Mouse (Mus musculus) brown adipose tissue, adult 24 weeks (tissue): ENCODE data around the gene Hoxc8. TPM values are rescaled to one million over a fixed set of nuclear protein-coding genes. Genes with fewer than 3 reads are reported as not detected.
A peak's percentile ranks its signal among the peaks of the same experiment; 100 is the strongest.

Source experiments
- H3K27ac ChIP-seq: fragments of 200-500 bp; replicated peaks from 2 replicates; pipeline ENCODE4 v1.5.1; 2012; ENCODE audit warnings: low read depth, mild to moderate bottlenecking, low read length
- H3K4me1 ChIP-seq: fragments of 200-500 bp; 2 replicates; pipeline ENCODE4 v1.6.1; 2012; ENCODE audit warnings: low read length, mixed read lengths; ENCODE audit not compliant: control insufficient read depth, insufficient read depth, insufficient read length
- H3K4me3 ChIP-seq: fragments of 200-500 bp; 2 replicates; pipeline ENCODE4 v1.5.1; 2012; ENCODE audit warnings: low read depth, mild to moderate bottlenecking, low read length, moderate library complexity; ENCODE audit not compliant: insufficient read depth
- polyA plus RNA-seq: library from polyadenylated mRNA; stranded (reverse); fragments of >200 nt; gene quantifications from 2 replicates; pipeline ENCODE4 v1.2.4, GENCODE M21; 2012; ENCODE audit not compliant: missing spikeins, insufficient read depth, insufficient read length

Hoxc8 gene
- polyA plus RNA-seq, 1 experiment: 8.9 TPM

DNA sequence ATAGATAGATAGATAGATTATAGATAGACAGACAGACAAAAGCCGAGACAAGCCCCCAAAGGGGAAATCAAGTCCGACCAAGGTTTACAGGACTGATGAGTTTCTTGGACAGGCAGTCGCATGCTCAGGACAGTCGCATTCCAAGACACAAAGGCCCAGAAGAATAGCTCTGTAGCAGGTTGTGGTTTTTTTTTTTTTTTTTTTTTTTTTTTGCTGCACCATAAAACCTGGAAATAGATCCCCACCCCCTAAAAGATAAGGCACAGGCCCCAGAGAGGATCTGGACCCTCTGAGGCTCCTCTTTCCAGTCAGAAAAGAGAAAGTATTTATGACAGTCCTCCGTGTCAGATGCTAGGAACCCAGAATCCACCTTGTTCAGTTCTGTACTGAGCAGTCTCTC, 2.3 kb upstream of the Hoxc8 start:
- H3K4me3 ChIP-seq: no peak overlapping the region
- H3K27ac ChIP-seq: no peak overlapping the region
- H3K4me1 ChIP-seq: no peaks in the 10 kb centered on the region

DNA sequence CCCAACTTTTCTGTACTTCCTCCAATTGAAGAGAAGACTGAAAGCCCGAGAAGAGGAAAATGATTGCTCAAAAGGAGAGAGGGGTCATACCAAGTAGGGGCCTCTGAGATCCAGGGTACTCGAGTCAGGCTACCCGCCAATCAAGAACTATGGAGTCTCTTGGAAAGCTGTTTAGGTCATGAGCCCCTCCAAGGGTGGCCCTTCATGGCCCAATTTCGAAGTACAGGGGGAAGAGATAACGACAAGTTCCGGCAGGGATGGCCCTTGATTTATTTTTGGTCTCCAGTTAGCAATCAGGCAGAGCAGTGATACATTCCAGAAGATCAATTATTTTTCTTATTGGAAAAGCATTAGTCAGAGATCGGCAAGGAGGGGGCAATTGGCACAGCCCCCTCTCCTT, 1.4 kb downstream of the Hoxc8 start:
- H3K4me3 ChIP-seq: peak overlapping the region; percentile 61
- H3K4me1 ChIP-seq: no peaks in the 10 kb centered on the region
- H3K27ac ChIP-seq: no peak overlapping the region

DNA sequence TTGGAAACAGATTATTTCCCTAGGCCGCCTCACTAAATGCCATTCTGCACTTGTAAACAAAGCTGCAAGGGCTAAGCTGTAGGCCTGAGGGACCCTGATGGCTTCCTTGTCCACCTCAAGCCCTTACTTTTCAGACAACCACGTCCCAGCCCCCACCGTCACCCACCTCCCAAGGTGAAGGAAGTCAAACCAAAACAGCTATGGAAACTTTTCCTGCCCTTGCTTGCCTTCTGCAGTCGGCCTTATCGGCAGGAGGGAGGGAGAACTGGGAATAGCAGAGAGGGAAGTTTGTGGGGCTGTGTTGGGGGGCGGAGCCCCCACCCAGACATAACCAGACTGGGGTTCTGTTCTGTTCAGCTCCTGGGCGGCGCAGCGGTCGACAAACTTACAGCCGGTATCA, 1.8 kb downstream of the Hoxc8 start:
- 0 out of 2 replicates have a peak overlapping the region, but pooled peaks have one; percentile 35 for H3K27ac ChIP-seq
- H3K4me1 ChIP-seq: no peaks in the 10 kb centered on the region
- peak overlapping the region; percentile 32; the same call in 1 of the 2 replicates for H3K4me3 ChIP-seq

DNA sequence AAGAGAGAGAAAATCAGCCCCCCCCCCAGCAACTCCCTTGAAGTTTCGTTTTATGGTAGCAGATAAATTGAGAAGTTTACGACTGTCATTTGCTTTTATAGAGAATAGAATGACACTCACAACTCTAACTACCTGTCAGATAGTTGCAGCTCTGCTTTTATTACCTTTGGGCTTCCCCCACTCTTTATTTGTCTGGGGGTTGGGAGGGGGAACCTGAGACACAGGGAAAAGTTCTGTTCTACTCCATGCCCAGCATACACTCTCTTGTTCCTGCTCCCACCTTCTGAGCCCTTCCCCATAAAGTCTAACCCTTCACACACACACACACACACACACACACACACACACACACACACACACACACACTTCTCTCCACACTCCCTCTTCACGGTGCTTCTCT, 2.5 kb downstream of the Hoxc8 start:
- no peak overlapping the region for H3K27ac ChIP-seq

DNA sequence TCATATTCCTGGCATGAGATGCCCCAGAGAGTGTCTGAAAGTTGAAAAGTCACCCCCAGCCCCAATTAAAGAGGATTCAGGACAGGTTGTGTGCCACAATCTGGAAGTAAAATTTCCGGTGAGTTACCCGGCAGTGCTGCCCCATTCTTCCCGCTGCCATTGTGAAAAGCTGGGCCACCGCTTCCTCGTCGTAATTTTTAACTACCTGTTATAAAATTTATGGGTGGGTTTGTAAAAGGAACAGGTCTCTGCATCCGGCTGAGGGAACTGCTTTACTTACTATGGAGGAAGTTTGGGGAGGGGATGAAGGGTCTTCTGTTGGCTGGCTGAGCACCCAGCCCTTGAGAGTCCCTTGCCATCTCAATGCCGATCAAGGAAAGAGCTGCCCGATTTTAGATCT, 6.1 kb downstream of the Hoxc8 start:
- H3K4me3 ChIP-seq: no peak overlapping the region
- no peak overlapping the region for H3K27ac ChIP-seq
- no peaks in the 10 kb centered on the region for H3K4me1 ChIP-seq

More for the DNA sequence above, 2.5 kb downstream of the Hoxc8 start:
- no peaks in the 10 kb centered on the region for H3K4me1 ChIP-seq
- H3K4me3 ChIP-seq: 0 out of 2 replicates have a peak overlapping the region, but pooled peaks have one; percentile 32

DNA sequence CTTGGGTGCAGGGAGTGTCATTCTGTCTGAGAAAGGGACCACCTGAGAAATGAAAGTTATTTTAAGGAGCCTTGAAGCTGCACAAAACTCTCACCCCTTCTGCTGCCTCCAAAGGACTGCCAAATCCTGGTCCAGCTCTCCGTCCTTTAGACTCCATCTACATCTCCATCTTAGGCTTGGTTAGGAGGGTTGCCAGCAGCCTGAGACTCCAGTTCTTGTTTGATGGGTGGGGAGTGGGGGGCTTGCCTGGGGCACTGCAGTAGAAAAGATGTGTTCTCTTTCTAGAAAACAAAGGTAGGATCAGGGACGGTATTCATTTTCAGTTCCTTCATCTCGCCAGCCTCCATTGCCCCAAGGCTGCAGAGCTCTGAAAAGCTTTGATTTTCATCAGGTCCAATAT, 7.0 kb downstream of the Hoxc8 start:
- Histone ChIP-seq H3K27ac (no peak overlapping the region), H3K4me1 (0 out of 2 replicates have a peak, but pooled peaks cover 4% of the 10 kb centered on the region), H3K4me3 (0 out of 2 replicates have a peak overlapping the region, but pooled peaks have one; percentile 32)

DNA sequence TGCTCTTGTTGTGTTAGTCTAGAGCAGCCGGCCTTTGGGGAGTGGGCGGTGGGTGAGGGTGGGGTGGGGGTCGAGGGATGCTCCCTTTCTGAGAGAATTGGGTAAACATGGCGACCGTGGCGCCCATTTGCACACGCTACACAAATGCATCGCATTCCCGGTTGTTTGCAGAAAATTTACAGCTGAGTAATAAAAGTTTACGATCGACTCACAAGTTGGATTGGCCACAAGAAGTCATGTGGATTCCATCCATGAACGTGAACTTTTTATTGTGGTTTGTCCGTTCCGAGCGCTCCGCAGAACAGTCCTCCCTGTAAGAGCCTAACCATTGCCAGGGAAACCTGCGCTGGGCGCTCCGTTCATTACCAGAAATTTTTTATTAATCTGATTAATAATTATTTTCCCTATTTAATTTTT, 7.5 kb downstream of the Hoxc8 start, which contains the start of gene Hoxc6:
Hoxc6 (plus strand) TSS at position 319 of the 417 bp plus-strand sequence.
- Histone ChIP-seq H3K4me3 (peak within 1 kb of the TSS; percentile 71), H3K4me1 (0 out of 2 replicates have a peak, but pooled peaks cover 4% of the 10 kb centered on the region), H3K27ac (peak within 1 kb of the TSS; percentile 83)

DNA sequence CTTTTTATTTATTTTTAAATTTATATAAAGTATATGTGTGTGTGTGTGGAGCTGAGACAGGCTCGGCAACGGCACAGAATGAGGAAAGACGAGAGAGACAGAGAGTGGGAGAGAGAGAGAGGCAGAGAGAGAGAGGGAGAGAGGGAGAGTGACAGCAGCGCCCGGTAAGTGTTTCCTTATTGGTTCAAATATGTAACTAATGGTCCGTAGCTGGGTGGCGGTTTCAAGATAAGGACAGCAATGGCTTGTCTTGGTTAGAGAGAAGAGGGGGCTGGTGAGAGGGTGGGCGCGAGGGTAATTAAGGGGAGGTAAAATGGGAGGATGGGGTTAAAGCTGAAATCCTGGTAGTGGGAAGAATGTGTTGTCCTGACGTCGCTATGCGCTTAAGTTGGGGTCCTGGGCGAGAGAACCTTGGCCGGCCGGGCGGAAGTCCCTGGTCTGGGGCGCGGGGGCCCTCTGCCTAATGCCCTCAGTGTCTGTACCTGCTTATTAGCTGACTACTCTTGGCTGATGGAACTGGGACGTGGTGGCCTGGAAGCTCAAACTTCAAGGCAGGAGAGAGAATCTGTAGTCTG, 8.3 kb downstream of the Hoxc8 start:
- peak overlapping the region; percentile 83 for H3K27ac ChIP-seq
- 0 out of 2 replicates have a peak, but pooled peaks cover 4% of the 10 kb centered on the region for H3K4me1 ChIP-seq

DNA sequence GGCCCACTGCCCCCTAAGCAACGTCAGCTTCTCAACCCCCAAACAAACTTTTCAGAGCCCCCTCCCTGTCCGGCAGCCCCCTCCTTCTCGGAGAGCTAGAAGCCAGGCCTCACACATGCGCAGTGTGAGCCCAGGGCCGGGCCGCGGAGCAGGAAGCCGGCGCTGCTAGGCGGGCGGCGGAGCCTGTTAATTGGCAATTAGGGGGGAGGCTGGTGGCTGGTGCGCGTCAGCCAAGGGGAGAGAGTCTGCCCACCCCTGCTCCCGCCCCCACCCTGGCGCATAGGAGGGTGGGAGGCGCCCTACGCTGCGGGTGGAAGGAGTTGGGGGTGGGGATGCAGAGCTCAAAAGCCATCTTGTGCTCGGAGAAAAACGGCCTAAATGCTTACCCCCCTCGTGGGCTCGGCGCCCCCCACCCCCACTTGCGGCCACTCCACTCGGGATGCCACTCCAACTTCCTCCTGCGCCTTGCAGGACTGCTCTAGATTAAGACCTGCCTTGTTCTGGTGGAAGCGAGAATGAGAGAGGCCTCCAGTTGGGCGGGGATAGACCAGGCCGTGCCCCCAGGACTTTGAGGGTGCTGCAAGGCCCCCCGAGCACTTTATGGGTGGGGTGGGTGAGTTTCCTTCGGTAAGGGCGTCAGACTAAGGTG, 8.9 kb downstream of the Hoxc8 start:
- Histone ChIP-seq H3K4me1 (0 out of 2 replicates have a peak, but pooled peaks cover 4% of the 10 kb centered on the region), H3K4me3 (peak overlapping the region; percentile 71), H3K27ac (peak overlapping the region; percentile 88)

More for the DNA sequence above, 8.3 kb downstream of the Hoxc8 start:
- peak overlapping the region; percentile 71 for H3K4me3 ChIP-seq

DNA sequence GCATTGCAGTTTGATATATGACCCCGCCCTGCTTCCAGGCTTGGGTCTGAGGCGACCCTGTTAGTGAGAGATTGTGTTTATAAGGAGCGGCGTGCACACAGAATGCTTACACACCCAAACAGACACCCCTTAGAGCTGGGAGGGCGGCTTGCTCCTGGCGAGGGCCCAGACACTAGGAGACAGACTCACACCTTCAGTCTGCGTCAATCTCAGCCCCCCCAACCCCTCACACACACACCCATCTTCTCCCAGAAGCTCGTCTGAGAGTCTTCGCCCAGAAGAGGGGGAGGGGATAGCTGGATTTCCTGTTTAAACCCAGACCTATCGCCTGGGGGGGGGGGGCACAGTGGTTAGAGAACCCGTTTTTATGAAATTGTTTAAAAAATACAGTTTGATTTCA, 9.5 kb downstream of the Hoxc8 start:
- Histone ChIP-seq H3K27ac (peak overlapping the region; percentile 88), H3K4me3 (peak overlapping the region; percentile 71), H3K4me1 (0 out of 2 replicates have a peak, but pooled peaks cover 4% of the 10 kb centered on the region)

DNA sequence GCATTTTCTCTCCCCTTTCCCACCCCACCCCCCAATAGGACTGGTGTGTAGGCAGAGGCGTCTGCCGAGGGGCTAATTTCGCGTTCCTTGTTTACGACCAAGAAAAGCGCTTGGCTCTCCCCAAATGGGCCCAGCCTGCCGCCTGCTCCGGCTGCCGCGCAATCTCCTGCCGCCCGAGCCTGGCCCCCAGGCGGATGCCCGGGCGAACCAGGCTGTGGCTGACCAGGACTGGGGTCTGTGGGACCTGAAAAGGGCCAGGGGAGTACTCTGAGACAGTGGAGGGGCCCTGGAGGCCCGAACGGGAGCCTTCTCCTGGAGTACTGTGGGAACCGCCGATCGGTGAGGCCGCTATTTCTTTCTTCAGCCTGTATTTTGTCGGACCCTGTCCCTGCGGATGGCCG, 10.1 kb downstream of the Hoxc8 start:
- peak overlapping the region; percentile 88 for H3K27ac ChIP-seq
- H3K4me3 ChIP-seq: peak overlapping the region; percentile 71
- H3K4me1 ChIP-seq: 0 out of 2 replicates have a peak, but pooled peaks cover 4% of the 10 kb centered on the region

DNA sequence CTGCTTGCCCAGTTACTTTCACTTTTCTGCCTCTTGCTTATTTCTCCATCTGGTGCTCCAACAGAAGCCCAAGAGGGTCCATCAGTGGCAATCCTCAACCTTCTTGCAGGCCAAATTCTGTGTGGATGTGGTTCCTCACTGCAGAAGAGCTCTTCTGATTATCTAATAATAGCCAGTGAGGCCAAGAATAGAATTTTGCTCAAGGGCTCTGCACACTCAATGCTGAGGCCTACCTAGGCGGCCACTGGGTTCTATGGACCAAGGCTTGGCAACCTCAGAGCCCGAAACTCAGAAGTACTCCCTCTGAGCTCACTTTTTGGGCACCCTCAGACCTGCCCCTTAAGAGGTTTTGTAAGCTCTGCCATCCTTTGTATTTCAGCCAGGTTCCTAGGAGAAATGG, 11.0 kb downstream of the Hoxc8 start:
- H3K27ac ChIP-seq: peak overlapping the region; percentile 88
- peak overlapping the region; percentile 71 for H3K4me3 ChIP-seq

DNA sequence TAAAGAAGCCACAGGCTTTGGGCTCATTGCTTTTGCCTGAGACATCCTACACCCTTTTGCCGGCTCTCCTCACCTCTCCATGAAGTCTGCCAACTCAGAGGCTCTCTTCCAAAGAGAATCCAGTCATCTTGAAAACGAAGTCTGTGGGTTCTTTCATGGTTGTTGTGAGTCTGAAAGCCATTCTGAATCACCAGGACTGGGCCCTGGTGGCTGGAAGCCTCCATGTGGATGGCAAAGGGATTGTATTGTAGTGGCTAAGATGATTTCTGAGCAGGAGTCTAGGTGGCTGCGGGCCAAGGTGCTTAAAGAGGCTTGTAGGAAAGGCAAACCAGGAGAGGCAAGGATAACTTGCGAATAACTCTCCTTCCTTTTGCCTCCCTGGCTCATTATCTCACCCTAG, 11.7 kb downstream of the Hoxc8 start:
- Histone ChIP-seq H3K27ac (peak overlapping the region; percentile 55), H3K4me1 (0 out of 2 replicates have a peak, but pooled peaks cover 4% of the 10 kb centered on the region), H3K4me3 (no peak overlapping the region)

More for the DNA sequence above, 11.0 kb downstream of the Hoxc8 start:
- 0 out of 2 replicates have a peak, but pooled peaks cover 4% of the 10 kb centered on the region for H3K4me1 ChIP-seq

DNA sequence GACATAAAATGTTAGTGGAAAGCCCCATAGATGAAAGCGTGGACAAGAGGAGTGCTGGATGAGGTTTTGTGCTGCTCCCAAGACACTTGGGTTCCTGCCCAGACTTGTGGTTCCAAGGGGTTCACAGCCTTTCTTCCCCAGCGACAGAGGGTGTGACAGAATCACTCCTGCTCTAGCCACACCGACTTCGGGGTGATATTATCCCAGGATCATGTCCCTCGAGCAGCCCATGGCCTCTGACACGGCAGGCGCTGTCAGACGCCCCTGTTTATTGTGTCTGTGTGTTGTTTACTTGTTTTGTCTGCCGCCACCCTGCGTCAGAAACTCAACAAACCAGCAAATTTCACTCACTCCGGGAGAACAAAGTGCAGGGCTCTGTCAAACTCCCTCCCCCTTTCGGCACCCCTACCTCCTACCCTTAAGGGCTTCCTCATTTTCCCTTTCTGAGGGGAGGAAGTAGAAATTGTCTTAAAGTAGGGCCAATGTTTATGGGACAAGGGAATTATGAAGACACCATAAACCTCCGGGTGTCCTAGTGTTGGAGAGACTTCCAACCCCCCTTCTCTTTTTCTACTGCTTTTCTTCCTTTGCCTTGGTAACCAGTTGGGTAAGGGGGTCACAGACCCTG, 12.5 kb downstream of the Hoxc8 start:
- Histone ChIP-seq H3K27ac (peak overlapping the region; percentile 55), H3K4me1 (0 out of 2 replicates have a peak, but pooled peaks cover 4% of the 10 kb centered on the region), H3K4me3 (no peak overlapping the region)

DNA sequence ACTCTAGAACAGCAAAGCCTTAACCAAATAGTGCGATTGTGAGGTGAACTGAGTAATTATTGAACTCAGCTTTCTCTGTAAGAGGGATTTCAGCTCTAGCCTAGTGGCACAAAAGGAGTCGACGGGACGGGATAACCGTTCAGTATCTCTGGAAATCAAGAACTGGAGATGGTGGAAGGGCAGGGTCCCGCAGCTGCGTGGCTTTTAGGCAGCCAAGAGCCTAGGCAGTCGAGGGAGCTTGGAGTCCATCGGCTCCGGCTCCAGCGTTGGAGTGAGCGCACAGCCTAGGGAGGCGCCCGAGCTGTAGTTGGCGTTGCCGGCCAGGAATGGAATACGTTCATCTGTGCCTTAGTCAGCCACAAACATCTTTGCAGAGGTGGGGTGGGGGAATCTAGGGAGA, 14.9 kb downstream of the Hoxc8 start:
- Histone ChIP-seq H3K27ac (peak overlapping the region; percentile 77), H3K4me1 (0 out of 2 replicates have a peak, but pooled peaks cover 4% of the 10 kb centered on the region), H3K4me3 (peak overlapping the region; percentile 46)
